ENCODE assay signal across 8 mouse cellular contexts in the genomic region with DNA sequence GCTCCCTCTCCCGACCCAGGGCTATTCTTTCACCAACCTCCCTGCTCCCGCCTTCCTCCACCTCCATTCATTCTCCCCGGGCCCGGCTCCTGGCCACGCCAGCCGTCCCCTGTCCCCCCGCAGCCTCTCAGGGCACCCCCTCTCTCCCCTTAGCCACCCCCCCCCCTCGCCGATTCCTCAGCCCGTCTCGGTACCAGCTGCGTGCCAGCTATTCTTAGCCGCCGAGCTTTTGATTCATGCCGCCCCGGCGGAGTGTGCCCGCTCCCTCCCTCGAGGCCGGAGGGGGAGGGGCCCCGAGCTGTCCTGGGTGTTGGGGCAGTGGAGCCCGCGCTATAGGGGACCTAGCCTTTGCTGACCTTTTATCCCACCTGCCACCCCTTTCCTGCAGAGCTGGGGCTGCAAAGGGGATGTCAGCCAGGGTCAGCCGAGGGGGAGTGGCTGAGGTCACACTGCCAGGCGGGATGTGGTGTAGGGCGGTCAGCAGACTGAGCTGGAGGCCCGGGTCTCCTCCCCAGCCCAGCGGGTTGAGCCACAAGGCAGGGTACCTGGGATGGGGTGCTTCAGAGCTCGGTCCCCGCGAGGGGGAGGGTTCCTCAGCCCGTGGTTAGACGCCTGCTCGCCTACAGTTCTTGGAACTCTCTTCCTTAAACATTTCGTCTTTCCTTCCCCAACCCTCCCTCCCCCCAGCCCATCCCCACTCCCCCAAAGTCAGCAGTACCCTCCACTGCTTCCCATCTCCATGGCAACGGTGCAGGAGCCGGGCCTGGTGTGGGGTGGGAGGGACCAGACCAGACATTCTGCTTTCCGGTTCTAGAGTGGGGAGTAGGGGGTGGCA. TPM values are rescaled to one million over a fixed set of nuclear protein-coding genes. Genes with fewer than 3 reads are reported as not detected.
DNase-seq lines count a peak whose midpoint lies in the region; ATAC-seq lines count a peak whose summit lies in the region.

No protein-coding gene starts in this region.

- under 1% methylated on average over 37 of the region's 38 CpGs for WGBS in liver, embryonic 13.5 days (ENCODE audit: insufficient replicate concordance)
- under 1% methylated on average over 38 of the region's 38 CpGs for WGBS in neural tube, embryonic 13.5 days

- no peak overlapping the region for H3K27ac ChIP-seq in liver, embryonic 13.5 days
- H3K27ac ChIP-seq in neural tube, embryonic 13.5 days (replicated peaks) = peak overlapping the region; percentile 88

- no peaks in the 10 kb centered on the region for H3K9me3 ChIP-seq in liver, embryonic 13.5 days (replicated peaks)
- H3K9me3 ChIP-seq in neural tube, embryonic 13.5 days = no peaks in the 10 kb centered on the region

- H3K36me3 ChIP-seq in liver, embryonic 13.5 days = no peaks in the 10 kb centered on the region
- H3K36me3 ChIP-seq in neural tube, embryonic 13.5 days = peaks cover 34% of the 10 kb centered on the region

- no peak overlapping the region for H3K9ac ChIP-seq in liver, embryonic 13.5 days
- peak overlapping the region; percentile 90 for H3K9ac ChIP-seq in neural tube, embryonic 13.5 days

- peaks cover 86% of the 10 kb centered on the region for H3K27me3 ChIP-seq in liver, embryonic 13.5 days
- H3K27me3 ChIP-seq in neural tube, embryonic 13.5 days = 0 out of 2 replicates have a peak, but pooled peaks cover 6% of the 10 kb centered on the region

- peak overlapping the region; percentile 56 for H3K4me2 ChIP-seq in liver, embryonic 13.5 days
- H3K4me2 ChIP-seq in neural tube, embryonic 13.5 days = peak overlapping the region; percentile 86

- H3K4me1 ChIP-seq in liver, embryonic 13.5 days (replicated peaks) = peaks cover 9% of the 10 kb centered on the region; the same call in 1 of the 2 replicates
- H3K4me1 ChIP-seq in neural tube, embryonic 13.5 days (replicated peaks) = peaks cover 39% of the 10 kb centered on the region

- no peak for ATAC-seq in liver, embryonic 13.5 days (ENCODE audit: low read depth)
- peak; percentile 38 for ATAC-seq in neural tube, embryonic 13.5 days (ENCODE audit: low read depth)
- ATAC-seq in activated CD4-positive, CD25-positive, alpha-beta regulatory T cell, adult 4 months = no peak

- peak; percentile 76 to 88 for DNase-seq in left cerebral cortex, adult 18-20 months (ENCODE audit: low spot score in 2 of 2)
- DNase-seq in left cerebral cortex, adult 11 months (ENCODE audit: low spot score) = no peak
- peak; percentile 55 for DNase-seq in cerebellum, adult 8-10 months
- peak; percentile 63 to 65 for DNase-seq in frontal cortex, postnatal 14 days (ENCODE audit: low spot score in 2 of 2)
- peak; percentile 31 for DNase-seq in kidney, adult 18-20 months
- no peak for DNase-seq in liver, embryonic 13.5 days

- peak overlapping the region; percentile 35 for H3K4me3 ChIP-seq in liver, embryonic 13.5 days (replicated peaks)
- H3K4me3 ChIP-seq in neural tube, embryonic 13.5 days = peak overlapping the region; percentile 64

RNA-seq across cellular contexts. Expression of a gene that starts 1.0 kb away (rescaled TPM):
- total RNA-seq in left cerebral cortex, adult 18-20 months (2021) = 100 to 1,000 TPM; 519 to 589 TPM
- 0.06 TPM in 2 replicates for polyA plus RNA-seq in liver, embryonic 13.5 days (2015; fragmentation: Nextera tagmentation; extraction: Ambion mirVana)
- 26.5 and 27.7 TPM in 2 replicates for polyA plus RNA-seq in neural tube, embryonic 13.5 days (2015; fragmentation: Nextera tagmentation; extraction: Ambion mirVana)
- polyA plus RNA-seq in activated CD4-positive, CD25-positive, alpha-beta regulatory T cell, adult 4 months (2017; shearing (Covaris generic)) = not detected

RNA-seq across cellular contexts. Expression of a gene that starts 4.4 kb away (rescaled TPM):
- 1 to 10 TPM; 3.4 to 3.7 TPM for total RNA-seq in left cerebral cortex, adult 18-20 months (2021)
- 0.46 and 0.76 TPM in 2 replicates for polyA plus RNA-seq in liver, embryonic 13.5 days (2015; fragmentation: Nextera tagmentation; extraction: Ambion mirVana)
- polyA plus RNA-seq in neural tube, embryonic 13.5 days (2015; fragmentation: Nextera tagmentation; extraction: Ambion mirVana) = 2.8 TPM in 2 replicates
- under 1 TPM; 0.51 to 0.73 TPM for polyA plus RNA-seq in activated CD4-positive, CD25-positive, alpha-beta regulatory T cell, adult 4 months (2017; shearing (Covaris generic))

RNA-seq across cellular contexts. Expression of a gene that starts 49.8 kb away (rescaled TPM):
- not detected for total RNA-seq in left cerebral cortex, adult 18-20 months (2021)
- not detected in 2 replicates for polyA plus RNA-seq in liver, embryonic 13.5 days (2015; fragmentation: Nextera tagmentation; extraction: Ambion mirVana)
- polyA plus RNA-seq in neural tube, embryonic 13.5 days (2015; fragmentation: Nextera tagmentation; extraction: Ambion mirVana) = not detected in 2 replicates
- polyA plus RNA-seq in activated CD4-positive, CD25-positive, alpha-beta regulatory T cell, adult 4 months (2017; shearing (Covaris generic)) = not detected

RNA-seq across cellular contexts. Expression of a gene that starts 53.9 kb away (rescaled TPM):
- not detected for total RNA-seq in left cerebral cortex, adult 18-20 months (2021)
- polyA plus RNA-seq in liver, embryonic 13.5 days (2015; fragmentation: Nextera tagmentation; extraction: Ambion mirVana) = not detected in 2 replicates
- not detected in 2 replicates for polyA plus RNA-seq in neural tube, embryonic 13.5 days (2015; fragmentation: Nextera tagmentation; extraction: Ambion mirVana)
- polyA plus RNA-seq in activated CD4-positive, CD25-positive, alpha-beta regulatory T cell, adult 4 months (2017; shearing (Covaris generic)) = not detected

Comparison
In these comparisons a context has a peak if more than half of its experiments do, and no peak if none do; other contexts are left out.
1. DNase-seq: peak in left cerebral cortex, adult 18-20 months (2 of 2), cerebellum, adult 8-10 months (single experiment), frontal cortex, postnatal 14 days (2 of 2) and kidney, adult 18-20 months (single experiment); none in left cerebral cortex, adult 11 months (single experiment) and liver, embryonic 13.5 days (single experiment).
2. RNA of a gene that starts 1.0 kb away (polyA plus RNA-seq): 26.5 to 27.7 TPM in neural tube, embryonic 13.5 days; not detected in activated CD4-positive, CD25-positive, alpha-beta regulatory T cell, adult 4 months and 0.06 TPM in liver, embryonic 13.5 days; every median in the first group is over 10 times any median in the second.